Mouse (Mus musculus) kidney, postnatal 25 days (tissue): ENCODE measurements around the gene Fhod1.
A peak's percentile ranks its signal among the peaks of the same experiment; 100 is the strongest.

ENCODE experiments used
- DNase-seq, 2 experiments: peaks; one replicate each; pipeline ENCODE4 v3.0.0; 2021; ENCODE audit warnings: mixed read lengths in 2 of 2

Gene Fhod1

DNA sequence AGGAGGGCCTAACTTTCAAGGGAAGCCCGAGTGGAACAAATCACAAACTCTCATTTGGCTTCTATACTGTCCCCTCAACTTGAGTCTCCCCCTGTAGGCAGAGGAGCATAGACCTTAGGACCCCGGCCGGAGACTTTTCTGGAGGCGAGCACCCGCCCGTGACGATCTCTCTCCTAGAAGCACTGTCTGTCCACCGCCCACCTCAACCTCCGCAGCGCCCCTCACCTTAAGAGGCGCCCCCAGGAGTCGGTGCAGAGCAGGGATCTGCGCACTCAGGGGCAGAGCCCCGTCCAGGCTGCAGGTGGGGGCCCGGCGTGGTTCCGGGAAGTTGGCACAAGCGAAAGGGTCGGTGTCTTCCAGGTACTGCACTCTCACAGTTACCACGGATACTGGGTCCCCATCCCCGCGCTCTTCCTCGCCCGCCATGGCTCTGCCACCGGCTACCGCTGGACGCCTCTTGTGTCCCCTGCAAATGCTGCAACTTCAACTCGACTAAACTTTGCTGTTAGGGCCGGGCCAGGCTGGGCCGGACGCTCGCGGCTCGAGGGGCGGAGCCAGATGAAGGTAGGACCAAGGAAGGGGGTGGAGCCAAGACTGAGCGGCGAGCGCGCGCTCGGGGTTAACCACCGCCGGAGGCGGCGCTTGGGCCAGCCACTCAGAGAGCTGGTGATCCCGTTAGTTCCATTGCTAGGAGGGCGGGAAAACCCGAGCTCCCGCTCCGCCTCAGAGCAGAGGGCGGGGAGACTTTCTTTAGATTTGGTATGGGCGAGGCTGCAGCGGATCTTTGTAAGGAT lies at the start of gene Fhod1:
Fhod1 (minus strand) TSS at position 526 of the 794 bp plus-strand sequence.
- DNase-seq: peak; percentile 99

- DNase-seq: no peak
Measured at GRCm38 (mm10) chr8:105393915-105394314, 46.2 kb upstream of the Fhod1 start.

GRCm38 (mm10) chr8:105393089-105393787 lies 45.5 kb upstream of the Fhod1 start:
- DNase-seq: no peak

DNA sequence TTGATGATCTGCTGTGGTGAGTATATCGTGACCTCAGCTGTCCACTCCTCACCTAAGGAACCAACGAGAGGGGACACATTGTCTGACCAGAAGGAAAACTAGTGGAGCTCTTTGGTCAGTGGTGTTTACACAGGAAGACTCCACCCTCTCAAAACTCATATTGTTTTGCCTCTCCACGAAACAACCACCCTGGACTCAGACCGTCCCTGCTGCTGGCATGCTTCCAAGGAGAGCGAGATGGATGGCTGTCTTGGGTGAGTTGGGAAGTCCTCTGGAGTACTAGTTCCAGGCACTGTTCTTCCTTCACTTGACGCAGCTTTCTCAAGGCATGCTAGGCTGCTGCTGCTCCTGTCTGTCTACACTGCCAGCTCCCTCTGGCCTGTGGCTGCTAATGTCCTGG lies 41.3 kb upstream of the Fhod1 start:
- peak in 1 of 2 experiments; percentile 32 for DNase-seq

GRCm38 (mm10) chr8:105387151-105387550 lies 39.4 kb upstream of the Fhod1 start:
- DNase-seq: peak; percentile 67 to 75

DNA sequence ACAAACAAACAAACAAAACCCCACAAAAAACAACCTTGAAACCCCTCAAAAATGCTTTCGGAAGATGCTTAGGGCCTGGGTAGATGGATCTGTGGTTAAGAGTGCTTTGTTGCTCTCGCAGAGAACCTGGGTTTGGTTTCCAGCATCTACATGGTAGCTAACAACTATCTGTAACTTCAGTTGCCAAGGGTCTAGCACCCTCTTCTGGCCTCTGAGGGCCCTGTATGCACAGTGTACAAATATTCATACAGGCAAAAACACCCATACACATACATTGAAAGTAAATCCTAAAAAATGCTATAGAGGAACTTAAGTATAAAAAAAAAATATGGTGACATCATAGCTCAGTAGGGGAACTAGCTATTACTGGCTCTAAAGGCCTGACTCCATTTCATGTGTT lies 36.3 kb upstream of the Fhod1 start:
- DNase-seq: no peak

DNA sequence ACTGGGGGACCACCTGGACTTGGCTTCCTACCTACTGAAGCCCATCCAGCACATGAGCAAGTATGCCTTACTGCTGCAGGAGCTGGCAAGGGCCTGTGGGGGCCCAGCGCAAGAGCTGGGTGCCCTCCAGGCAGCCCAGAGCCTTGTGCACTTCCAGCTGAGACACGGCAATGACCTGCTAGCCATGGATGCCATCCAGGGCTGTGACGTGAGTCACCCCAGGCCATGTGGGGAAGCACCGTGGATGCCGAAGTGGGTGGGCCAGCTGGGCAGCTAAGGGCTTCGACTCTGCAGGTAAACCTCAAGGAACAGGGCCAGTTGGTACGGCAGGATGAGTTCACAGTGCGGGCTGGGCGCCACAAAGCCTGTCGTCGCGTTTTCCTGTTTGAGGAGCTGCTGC lies 32.6 kb upstream of the Fhod1 start:
- no peak for DNase-seq

DNA sequence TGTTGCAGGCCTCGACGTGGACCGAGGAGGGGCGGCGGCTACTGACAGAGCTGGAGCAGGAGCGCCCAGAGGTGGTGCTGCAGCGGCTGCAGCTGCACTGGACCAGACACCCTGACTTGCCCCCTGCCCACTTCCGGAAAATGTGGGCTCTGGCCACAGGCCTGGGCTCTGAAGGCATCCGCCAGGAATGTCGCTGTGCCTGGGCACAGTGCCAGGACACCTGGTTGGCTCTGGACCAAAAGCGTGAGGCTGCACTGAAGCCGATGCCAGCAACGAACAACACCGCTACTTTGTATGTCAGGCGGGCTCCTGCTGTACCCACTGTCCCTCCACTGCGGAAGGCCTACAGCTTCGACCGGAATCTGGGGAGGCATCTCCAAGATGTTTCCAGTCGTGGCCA lies 30.9 kb upstream of the Fhod1 start:
- peak; percentile 84 to 86 for DNase-seq

GRCm38 (mm10) chr8:105374513-105374966 lies 26.8 kb upstream of the Fhod1 start:
- no peak for DNase-seq

DNA sequence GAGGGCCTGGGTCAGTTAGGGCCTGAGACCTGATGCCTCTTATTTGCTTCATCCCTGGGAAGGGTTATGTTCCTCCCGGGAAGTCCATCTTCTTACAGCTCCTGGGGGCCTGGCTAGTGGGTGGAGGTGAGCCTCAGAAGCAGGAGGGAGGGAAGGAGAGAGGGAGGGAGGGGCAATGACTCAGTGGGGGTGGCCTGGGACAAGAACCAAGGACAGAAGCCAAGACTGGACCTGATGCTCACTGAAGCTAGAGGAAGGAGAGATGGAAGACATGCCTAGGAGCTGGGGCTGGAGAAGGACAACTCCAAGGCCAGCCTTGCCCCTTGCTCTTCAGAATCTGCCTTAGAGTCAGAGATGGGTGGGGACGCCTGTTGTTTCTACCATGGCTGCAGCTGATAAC lies 25.3 kb upstream of the Fhod1 start, which contains the start of gene Plekhg4:
Plekhg4 (plus strand) TSS at position 243 of the 400 bp plus-strand sequence.
- no peak for DNase-seq

- DNase-seq: no peak
Measured at GRCm38 (mm10) chr8:105372473-105372872, 24.7 kb upstream of the Fhod1 start.

DNA sequence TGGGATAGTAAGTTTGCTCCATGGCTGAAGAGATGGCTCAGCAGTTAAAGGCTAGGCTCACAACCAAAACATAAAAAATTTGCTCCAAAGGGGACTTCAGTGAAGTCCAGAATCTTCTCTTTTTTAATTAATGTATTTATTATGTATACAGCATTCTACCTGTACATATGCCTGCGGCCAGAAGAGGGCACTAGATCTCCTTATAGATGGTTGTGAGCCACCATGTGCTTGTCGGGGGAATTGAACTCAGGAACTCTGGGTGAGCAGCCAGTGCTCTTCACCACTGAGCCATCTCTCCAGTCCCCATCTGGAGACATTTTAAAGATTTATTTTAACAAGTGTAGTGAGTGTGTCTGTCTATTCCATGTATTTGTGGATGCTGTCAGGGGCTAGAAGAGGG lies 19.4 kb upstream of the Fhod1 start:
- DNase-seq: peak in 1 of 2 experiments; percentile 49

GRCm38 (mm10) chr8:105361751-105362702 lies 14.3 kb upstream of the Fhod1 start:
- peak; percentile 75 to 84 for DNase-seq

DNA sequence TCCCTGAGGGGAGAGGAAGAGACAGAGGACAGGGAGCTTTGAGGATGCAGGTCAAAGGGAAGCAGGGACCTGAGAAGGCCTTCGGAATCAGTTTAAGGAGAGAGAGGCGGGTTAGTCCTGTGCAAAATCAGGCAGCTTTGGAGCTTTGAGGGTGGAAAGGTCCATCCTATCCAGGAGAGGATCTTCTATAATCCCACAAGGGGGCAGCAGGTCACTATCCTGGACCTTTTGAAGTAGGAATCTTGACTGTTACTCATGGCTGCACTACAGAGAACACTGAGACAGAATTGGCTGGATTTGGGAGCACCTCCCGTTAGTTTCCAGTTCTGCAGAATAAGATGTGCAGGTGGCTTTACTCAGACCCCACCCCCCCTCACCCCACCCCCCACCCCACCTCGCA lies 11.9 kb upstream of the Fhod1 start:
- DNase-seq: no peak

GRCm38 (mm10) chr8:105359208-105359607 lies 11.5 kb upstream of the Fhod1 start:
- DNase-seq: no peak

GRCm38 (mm10) chr8:105356681-105357080 lies 8.9 kb upstream of the Fhod1 start:
- no peak for DNase-seq

DNA sequence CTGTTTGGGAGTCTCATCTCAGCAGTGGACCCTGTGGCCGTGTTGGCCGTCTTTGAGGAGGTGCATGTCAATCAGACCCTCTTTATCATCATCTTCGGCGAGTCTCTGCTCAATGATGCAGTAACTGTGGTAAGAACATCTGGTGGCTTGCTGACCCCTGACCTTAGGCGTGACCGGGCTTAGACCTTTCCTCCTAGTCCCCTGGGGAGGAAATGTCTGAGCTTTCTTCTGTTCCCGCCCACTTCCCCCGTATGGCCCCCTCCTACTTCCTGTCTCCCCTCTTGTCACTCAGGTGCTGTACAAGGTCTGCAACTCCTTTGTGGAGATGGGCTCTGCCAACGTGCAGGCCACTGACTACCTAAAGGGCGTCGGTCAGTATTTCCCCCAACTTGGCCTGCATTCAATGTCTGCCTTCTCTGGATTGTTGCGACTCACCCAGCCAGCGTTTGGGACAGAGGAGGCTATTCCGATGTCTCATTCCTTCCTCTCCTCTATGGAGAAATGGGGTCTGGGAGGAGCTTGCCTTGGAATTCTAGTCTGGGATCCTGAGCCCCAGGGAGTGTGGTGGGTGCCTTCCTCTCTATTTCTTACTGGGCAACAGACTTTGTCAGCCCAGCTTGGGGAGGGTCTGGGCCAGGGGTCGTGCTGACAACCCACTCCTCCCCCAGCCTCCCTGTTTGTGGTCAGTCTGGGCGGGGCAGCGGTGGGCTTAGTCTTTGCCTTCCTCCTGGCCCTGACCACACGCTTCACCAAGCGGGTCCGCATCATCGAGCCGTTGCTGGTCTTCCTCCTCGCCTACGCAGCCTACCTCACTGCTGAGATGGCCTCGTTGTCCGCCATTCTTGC lies 7.6 kb upstream of the Fhod1 start:
- peak; percentile 72 to 78 for DNase-seq

GRCm38 (mm10) chr8:105354549-105354948 lies 6.8 kb upstream of the Fhod1 start:
- no peak for DNase-seq

- no peak for DNase-seq
Measured at GRCm38 (mm10) chr8:105353583-105354135, 5.9 kb upstream of the Fhod1 start.

DNA sequence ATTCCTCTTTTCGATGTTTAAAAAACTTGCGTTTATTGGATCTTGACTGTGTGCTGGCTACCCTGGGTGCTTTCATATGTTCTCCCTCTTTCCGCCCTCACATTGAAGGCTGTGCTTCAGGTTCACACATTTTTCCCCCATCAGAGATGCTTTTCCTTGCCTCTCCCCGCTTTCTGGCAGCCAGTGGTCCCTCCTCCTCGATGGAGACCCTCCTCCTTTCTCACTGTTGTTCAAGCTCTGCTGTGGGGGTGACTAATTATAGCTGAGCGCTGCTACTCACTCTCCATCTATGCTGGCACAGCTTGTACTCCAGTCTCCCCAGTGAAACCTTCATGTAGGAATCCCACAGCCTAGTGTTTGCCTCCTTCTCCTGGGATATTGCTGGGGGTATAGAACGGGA lies 2.4 kb upstream of the Fhod1 start:
- no peak for DNase-seq

DNA sequence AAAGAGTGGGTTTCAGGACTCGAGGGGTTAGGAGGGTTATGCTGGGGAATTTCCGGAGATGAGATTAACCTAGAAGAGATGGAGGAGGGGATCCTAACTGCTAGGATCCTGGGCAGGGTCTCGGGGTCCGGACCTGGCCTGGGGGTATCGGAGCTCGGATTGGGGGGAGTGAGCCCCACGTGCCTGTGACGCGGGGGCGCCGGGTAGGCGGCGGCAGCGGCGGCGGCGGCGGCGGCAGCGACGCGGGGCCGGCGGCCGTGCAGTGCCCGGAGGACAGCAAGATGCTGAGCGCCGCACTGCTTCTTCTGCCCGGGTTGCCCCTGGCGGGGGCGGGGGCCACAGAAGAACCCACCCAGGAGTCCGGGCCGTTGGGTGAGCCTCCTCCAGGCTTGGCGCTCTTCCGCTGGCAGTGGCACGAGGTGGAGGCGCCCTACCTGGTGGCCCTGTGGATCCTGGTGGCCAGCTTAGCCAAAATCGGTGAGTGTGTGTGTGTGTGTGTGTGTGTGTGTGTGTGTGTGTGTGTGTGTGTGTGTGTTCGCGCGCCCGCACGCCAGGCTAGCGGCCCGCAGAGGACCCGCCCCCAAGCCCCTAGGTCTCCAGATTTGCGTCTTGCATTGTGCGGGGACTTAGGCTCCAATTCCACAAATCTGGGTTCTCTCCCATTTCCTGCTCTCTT lies 1.5 kb upstream of the Fhod1 start:
- DNase-seq: no peak
